Mouse (Mus musculus) MEL (cell line): ENCODE data around the gene Tcf7. TPM values are rescaled to one million over a fixed set of nuclear protein-coding genes. Genes with fewer than 3 reads are reported as not detected.

Experiments
- DNase-seq: peaks from one replicate; pipeline ENCODE4 v3.0.0; 2011; ENCODE audit warnings: low read depth, low spot score
- H3K27ac ChIP-seq: 2 replicates; pipeline ENCODE4 v1.5.1; 2012; ENCODE audit warnings: low read depth, mild to moderate bottlenecking, control low read depth, low read length, moderate library complexity; ENCODE audit not compliant: control insufficient read depth
- H3K27me3 ChIP-seq, 2 experiments: fragments of 150-350 bp in 1 of 2; sonication (generic) in 1 of 2; 2 replicates each; pipeline ENCODE4 v1.6.1; 2012; ENCODE audit warnings: low read length in 2 of 2, mild to moderate bottlenecking in 2 of 2, improper control_type of control experiment in 1 of 2, moderate library complexity in 1 of 2; ENCODE audit not compliant: insufficient read depth in 2 of 2, control insufficient read depth in 1 of 2
- H3K36me3 ChIP-seq, 2 experiments: 2 replicates each; pipeline ENCODE4 v1.6.1; 2012 to 2014; ENCODE audit warnings: low read length in 2 of 2, improper control_type of control experiment in 1 of 2, inconsistent platforms in 1 of 2, mild to moderate bottlenecking in 1 of 2; ENCODE audit not compliant: insufficient read depth in 2 of 2, control insufficient read depth in 1 of 2
- H3K4me1 ChIP-seq, 2 experiments: fragments of 150-350 bp in 1 of 2; sonication (generic) in 1 of 2; 2 replicates each; pipeline ENCODE4 v1.6.1; 2012; ENCODE audit warnings: low read length in 2 of 2, improper control_type of control experiment in 1 of 2, mild to moderate bottlenecking in 1 of 2; ENCODE audit not compliant: insufficient read depth in 2 of 2, control insufficient read depth in 1 of 2
- H3K4me3 ChIP-seq, 2 experiments: fragments of 150-350 bp in 1 of 2; sonication (generic) in 1 of 2; 2 replicates each; pipeline ENCODE4 v1.5.1; 2012; ENCODE audit warnings: low read depth in 2 of 2, low read length in 2 of 2, mild to moderate bottlenecking in 2 of 2, moderate library complexity in 2 of 2, control low read depth in 1 of 2, improper control_type of control experiment in 1 of 2; ENCODE audit not compliant: control insufficient read depth in 1 of 2, insufficient read depth in 1 of 2
- H3K79me2 ChIP-seq: 2 replicates; pipeline ENCODE4 v1.6.1; 2012; ENCODE audit warnings: mild to moderate bottlenecking, low read length, moderate library complexity; ENCODE audit not compliant: control insufficient read depth, poor library complexity, insufficient read depth
- H3K9ac ChIP-seq: 2 replicates; pipeline ENCODE4 v1.6.1; 2012; ENCODE audit warnings: low read depth, mild to moderate bottlenecking, control low read depth, low read length, moderate library complexity; ENCODE audit not compliant: control insufficient read depth, poor library complexity, severe bottlenecking
- H3K9me3 ChIP-seq: fragments of 150-350 bp; sonication (generic); replicated peaks from 2 replicates; pipeline ENCODE4 v1.6.1; 2012; ENCODE audit warnings: mild to moderate bottlenecking, low read length, improper control_type of control experiment, moderate library complexity; ENCODE audit not compliant: insufficient read depth
- CHD1 ChIP-seq: IDR thresholded peaks from 2 replicates; pipeline ENCODE4 v1.6.1; 2012; ENCODE audit warnings: low read depth, mild to moderate bottlenecking, inconsistent platforms, low read length, improper control_type of control experiment
- EP300 ChIP-seq, 2 experiments: IDR thresholded peaks; 2 replicates each; pipeline ENCODE4 v1.6.1; 2011; ENCODE audit warnings: improper control_type of control experiment in 2 of 2, low read length in 2 of 2, low read depth in 1 of 2, mild to moderate bottlenecking in 1 of 2
- GABPA ChIP-seq: IDR thresholded peaks from 2 replicates; pipeline ENCODE4 v1.6.1; 2012; ENCODE audit warnings: low read depth, mild to moderate bottlenecking, inconsistent platforms, low read length, improper control_type of control experiment, moderate library complexity
- KAT2A ChIP-seq: conservative IDR thresholded peaks from 2 replicates; pipeline ENCODE4 v1.6.1; 2012; ENCODE audit warnings: low read depth, low read length, improper control_type of control experiment, inconsistent platforms
- MAZ ChIP-seq: IDR thresholded peaks from 2 replicates; pipeline ENCODE4 v1.6.1; 2012; ENCODE audit warnings: low read depth, mild to moderate bottlenecking, inconsistent platforms, low read length, improper control_type of control experiment
- MEF2A ChIP-seq: IDR thresholded peaks from 2 replicates; pipeline ENCODE4 v1.6.1; 2014; ENCODE audit warnings: low read depth, mild to moderate bottlenecking, inconsistent platforms, low read length, improper control_type of control experiment; ENCODE audit not compliant: poor library complexity, insufficient replicate concordance, severe bottlenecking; ENCODE audit errors: extremely low read depth
- MXI1 ChIP-seq: IDR thresholded peaks from 2 replicates; pipeline ENCODE4 v1.6.1; 2011; ENCODE audit warnings: mild to moderate bottlenecking, low read depth, low read length, improper control_type of control experiment
- MYB ChIP-seq: IDR thresholded peaks from 2 replicates; pipeline ENCODE4 v1.6.1; 2011; ENCODE audit warnings: mild to moderate bottlenecking, low read depth, low read length, improper control_type of control experiment
- NELFE ChIP-seq: IDR thresholded peaks from 2 replicates; pipeline ENCODE4 v1.6.1; 2011; ENCODE audit warnings: low read depth, low read length, improper control_type of control experiment
- POLR2A ChIP-seq, 2 experiments: IDR thresholded peaks; 2 replicates each; pipeline ENCODE4 v1.6.1; 2011 to 2012; ENCODE audit warnings: low read length in 2 of 2, mild to moderate bottlenecking in 2 of 2, control low read depth in 1 of 2, improper control_type of control experiment in 1 of 2, low read depth in 1 of 2, moderate library complexity in 1 of 2; ENCODE audit not compliant: control insufficient read depth in 1 of 2, insufficient read depth in 1 of 2, poor library complexity in 1 of 2
- POLR2AphosphoS5 ChIP-seq: IDR thresholded peaks from 2 replicates; pipeline ENCODE4 v1.6.1; 2012; ENCODE audit warnings: low read depth, borderline replicate concordance, mild to moderate bottlenecking, inconsistent platforms, low read length, moderate library complexity, mixed read lengths
- RAD21 ChIP-seq: IDR thresholded peaks from 2 replicates; pipeline ENCODE4 v1.6.1; 2011; ENCODE audit warnings: mild to moderate bottlenecking, low read depth, low read length, improper control_type of control experiment
- SIN3A ChIP-seq: IDR thresholded peaks from 2 replicates; pipeline ENCODE4 v1.6.1; 2012; ENCODE audit warnings: low read length, improper control_type of control experiment, inconsistent platforms
- TAL1 ChIP-seq: IDR thresholded peaks from 2 replicates; pipeline ENCODE4 v1.6.1; 2012; ENCODE audit warnings: mild to moderate bottlenecking, inconsistent platforms, low read length, moderate library complexity, mixed read lengths
- TCF12 ChIP-seq: IDR thresholded peaks from 2 replicates; pipeline ENCODE4 v1.6.1; 2014; ENCODE audit warnings: low read depth, mild to moderate bottlenecking, inconsistent platforms, low read length, improper control_type of control experiment, moderate library complexity
- UBTF ChIP-seq: IDR thresholded peaks from 2 replicates; pipeline ENCODE4 v1.6.1; 2012; ENCODE audit warnings: low read depth, mild to moderate bottlenecking, inconsistent platforms, low read length, improper control_type of control experiment, moderate library complexity, borderline replicate concordance; ENCODE audit not compliant: insufficient read depth
- ZMIZ1 ChIP-seq: IDR thresholded peaks from 2 replicates; pipeline ENCODE4 v1.6.1; 2012; ENCODE audit warnings: low read depth, mild to moderate bottlenecking, inconsistent platforms, low read length, improper control_type of control experiment, moderate library complexity
- ZNF384 ChIP-seq: IDR thresholded peaks from 2 replicates; pipeline ENCODE4 v1.6.1; 2012; ENCODE audit warnings: low read depth, mild to moderate bottlenecking, inconsistent platforms, low read length, improper control_type of control experiment
- polyA plus RNA-seq, 2 experiments: library from polyadenylated mRNA; stranded (reverse) in 1 of 2; unstranded in 1 of 2; fragments of >175 nt in 1 of 2; fragments of >200 nt in 1 of 2; gene quantifications; 2 replicates each; pipeline versions ENCODE4 v1.2.1 to v1.2.4; 2012; ENCODE audit warnings: low replicate concordance in 2 of 2, low read depth in 1 of 2; ENCODE audit not compliant: insufficient read length in 2 of 2, insufficient read depth in 1 of 2, missing spikeins in 1 of 2
- total RNA-seq: library from RNA; depleted of rRNA; stranded (reverse); fragments of 300-350 nt; gene quantifications from 2 replicates; pipeline ENCODE4 v1.2.3, GENCODE M21; 2012

The Tcf7 gene
- total and polyA plus RNA-seq, 3 experiments = 0.12 to 2.3 TPM; not detected in 1

GRCm38 (mm10) chr11:52278164-52278563 lies 4.7 kb downstream of the Tcf7 start:
- no peaks in the 10 kb centered on the region for H3K27me3 ChIP-seq
- H3K4me1 ChIP-seq = no peaks in the 10 kb centered on the region
- H3K27ac ChIP-seq = no peak overlapping the region

GRCm38 (mm10) chr11:52277433-52278150 lies 5.2 kb downstream of the Tcf7 start:
- Histone ChIP-seq H3K4me3 (no peak overlapping the region), H3K36me3 (no peaks in the 10 kb centered on the region), H3K9me3 (no peaks in the 10 kb centered on the region), H3K4me1 (no peaks in the 10 kb centered on the region), H3K27me3 (no peaks in the 10 kb centered on the region), H3K9ac (no peak overlapping the region), H3K27ac (no peak overlapping the region), H3K79me2 (no peaks in the 10 kb centered on the region)
- no peak for DNase-seq
- no peak for TF ChIP-seq POLR2A (IDR thresholded peaks at IDR 0.05; ENCODE audit: control insufficient read depth in 1 of 2, insufficient read depth in 1 of 2, low read depth in 1 of 2, low read length in 2 of 2, poor library complexity in 1 of 2)
- no peak for TF ChIP-seq TAL1
- TF ChIP-seq POLR2AphosphoS5 = no peak
- no peak for TF ChIP-seq NELFE
- no peak for TF ChIP-seq MEF2A
- TF ChIP-seq MAZ = no peak
- no peak for TF ChIP-seq CHD1
- no peak for TF ChIP-seq GABPA
- no peak for TF ChIP-seq ZMIZ1
- TF ChIP-seq MXI1 = no peak
- TF ChIP-seq EP300 (IDR thresholded peaks at IDR 0.05; ENCODE audit: low read depth in 1 of 2, low read length in 2 of 2) = no peak
- no peak for TF ChIP-seq SIN3A
- TF ChIP-seq KAT2A = no peak
- TF ChIP-seq TCF12 = no peak
- TF ChIP-seq RAD21 = no peak

More at GRCm38 (mm10) chr11:52278164-52278563, 4.7 kb downstream of the Tcf7 start:
- no peak overlapping the region for H3K9ac ChIP-seq
- no peaks in the 10 kb centered on the region for H3K79me2 ChIP-seq
- TF ChIP-seq ZNF384 (no peak), GABPA (no peak), UBTF (no peak), MYB (no peak)
- H3K36me3 ChIP-seq = no peaks in the 10 kb centered on the region
- H3K4me3 ChIP-seq = no peak overlapping the region
- no peak for DNase-seq
- no peaks in the 10 kb centered on the region for H3K9me3 ChIP-seq
